Mouse (Mus musculus): ENCODE measurements around the gene Rassf10. TPM values are rescaled to one million over a fixed set of nuclear protein-coding genes. Genes with fewer than 3 reads are reported as not detected.

Rassf10 gene
- polyA plus RNA-seq, 1 experiment = 0.41 TPM

DNA sequence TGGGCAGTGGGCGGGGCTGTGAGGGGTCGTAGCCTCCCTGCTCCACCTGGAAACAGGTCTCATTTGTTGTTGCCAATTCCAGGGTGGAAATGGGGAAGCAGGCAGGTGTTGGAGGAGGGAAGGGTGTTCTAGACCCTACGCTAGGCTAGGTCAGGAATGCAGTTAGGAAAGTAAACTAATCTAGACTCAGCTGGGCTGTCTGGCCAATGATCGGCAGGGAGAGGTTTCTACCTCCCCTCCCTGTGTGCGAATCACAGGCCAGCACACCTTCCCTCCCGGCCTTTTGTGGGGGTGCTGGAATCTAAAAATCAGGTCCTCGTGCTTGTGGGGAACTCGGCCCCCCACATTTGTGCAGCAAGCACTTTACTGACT is 31.8 kb downstream of the Rassf10 start:
- Histone ChIP-seq H3K36me3 (ENCODE audit: control insufficient read depth, insufficient read depth, low read length) (no peaks in the 10 kb centered on the region), H3K4me3 (ENCODE audit: extremely low read depth, insufficient read depth, insufficient read length) (no peak overlapping the region), H3K4me1 (ENCODE audit: control insufficient read depth, insufficient read depth, insufficient read length) (no peaks in the 10 kb centered on the region), H3K27me3 (ENCODE audit: control insufficient read depth, insufficient read depth, low read length) (no peaks in the 10 kb centered on the region), H3K27ac (ENCODE audit: insufficient read depth, low read length) (no peak overlapping the region)
- TF ChIP-seq POLR2A (IDR thresholded peaks at IDR 0.05; ENCODE audit: low read depth, low read length) (no peak), CTCF (IDR thresholded peaks at IDR 0.05; ENCODE audit: extremely low read depth, insufficient read depth, insufficient read length, insufficient replicate concordance) (no peak)
- no peak for DNase-seq (ENCODE audit: low read depth in 1 of 2, low spot score in 2 of 2)
- WGBS = 80% methylated on average over 8 of the region's 8 CpGs

DNA sequence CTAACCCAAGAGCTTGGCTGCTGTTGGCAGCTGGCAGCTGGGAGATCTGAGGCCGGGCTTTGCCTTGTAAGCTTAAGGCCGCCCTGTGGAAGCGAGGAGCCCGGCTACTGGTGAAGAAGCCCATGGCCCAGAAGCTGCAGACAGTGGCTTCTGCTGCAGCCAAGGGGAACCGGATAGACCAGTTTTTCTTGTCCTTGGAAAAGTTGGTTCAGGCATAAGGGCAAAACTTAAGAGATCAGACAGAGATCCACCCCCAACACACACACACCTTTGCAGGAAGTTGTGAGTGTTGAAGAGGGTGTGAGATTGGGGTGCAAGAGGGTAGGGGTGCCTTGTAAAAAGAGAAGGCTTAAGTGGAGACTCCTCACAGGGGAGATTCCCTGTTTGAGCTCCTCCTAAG is 39.2 kb downstream of the Rassf10 start:
- no peak for TF ChIP-seq POLR2A (IDR thresholded peaks at IDR 0.05; ENCODE audit: low read depth, low read length)
- no peak for TF ChIP-seq CTCF (IDR thresholded peaks at IDR 0.05; ENCODE audit: extremely low read depth, insufficient read depth, insufficient read length, insufficient replicate concordance)
- no peak overlapping the region for H3K27ac ChIP-seq (ENCODE audit: insufficient read depth, low read length)
- H3K27me3 ChIP-seq (ENCODE audit: control insufficient read depth, insufficient read depth, low read length) = no peaks in the 10 kb centered on the region
- 91% methylated on average over 5 of the region's 5 CpGs for WGBS
- no peak overlapping the region for H3K4me3 ChIP-seq (ENCODE audit: extremely low read depth, insufficient read depth, insufficient read length)
- H3K36me3 ChIP-seq (ENCODE audit: control insufficient read depth, insufficient read depth, low read length) = no peaks in the 10 kb centered on the region
- no peaks in the 10 kb centered on the region for H3K4me1 ChIP-seq (ENCODE audit: control insufficient read depth, insufficient read depth, insufficient read length)
- DNase-seq (ENCODE audit: low read depth in 1 of 2, low spot score in 2 of 2) = no peak

DNA sequence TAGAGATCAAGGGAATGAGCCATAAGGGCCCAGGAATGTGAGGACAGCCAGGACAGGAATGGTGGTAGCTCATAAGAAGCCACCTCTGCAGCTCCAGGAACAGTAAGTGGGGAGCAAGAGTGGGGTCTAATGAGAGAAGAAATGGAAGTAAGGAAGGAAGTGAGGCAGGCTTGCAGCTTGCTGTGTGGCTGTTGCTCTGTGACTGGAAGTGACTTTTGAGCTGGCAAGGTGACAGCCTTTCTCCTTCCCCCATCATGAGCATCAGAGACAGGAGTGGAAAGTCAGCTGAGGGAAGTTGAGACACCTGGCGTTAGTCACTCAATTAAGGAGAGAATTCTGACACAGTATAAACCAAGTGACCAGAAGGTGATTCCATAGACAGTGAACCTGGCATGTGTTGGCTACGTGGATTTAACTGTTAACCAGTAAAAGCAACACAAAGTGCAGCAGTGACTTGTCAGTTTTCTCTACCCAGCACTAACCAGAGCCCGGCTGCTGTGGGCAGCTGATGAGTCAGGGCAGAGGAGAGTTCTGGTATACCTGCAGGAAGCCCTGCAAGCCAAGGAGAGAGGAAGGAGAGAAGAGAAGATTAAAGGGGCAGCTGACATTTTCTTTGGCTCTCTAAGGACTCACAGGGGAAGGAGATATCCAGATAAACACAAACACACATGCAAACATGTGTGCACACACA is 49.9 kb downstream of the Rassf10 start:
- no peaks in the 10 kb centered on the region for H3K4me1 ChIP-seq (ENCODE audit: control insufficient read depth, insufficient read depth, insufficient read length)
- H3K36me3 ChIP-seq (ENCODE audit: control insufficient read depth, insufficient read depth, low read length) = no peaks in the 10 kb centered on the region
- DNase-seq (ENCODE audit: low read depth in 1 of 2, low spot score in 2 of 2) = no peak
- WGBS = 19% methylated on average over 3 of the region's 3 CpGs
- no peak overlapping the region for H3K27ac ChIP-seq (ENCODE audit: insufficient read depth, low read length)
- H3K4me3 ChIP-seq (ENCODE audit: extremely low read depth, insufficient read depth, insufficient read length) = no peak overlapping the region
- H3K27me3 ChIP-seq (ENCODE audit: control insufficient read depth, insufficient read depth, low read length) = no peaks in the 10 kb centered on the region
- TF ChIP-seq CTCF (IDR thresholded peaks at IDR 0.05; ENCODE audit: extremely low read depth, insufficient read depth, insufficient read length, insufficient replicate concordance) (no peak), POLR2A (IDR thresholded peaks at IDR 0.05; ENCODE audit: low read depth, low read length) (no peak)

GRCm38 (mm10) chr7:113005726-113006125 is 52.0 kb downstream of the Rassf10 start:
- no peak for DNase-seq (ENCODE audit: low read depth in 1 of 2, low spot score in 2 of 2)
- no peaks in the 10 kb centered on the region for H3K27me3 ChIP-seq (ENCODE audit: control insufficient read depth, insufficient read depth, low read length)
- H3K4me3 ChIP-seq (ENCODE audit: extremely low read depth, insufficient read depth, insufficient read length) = no peak overlapping the region
- no peak for TF ChIP-seq POLR2A (IDR thresholded peaks at IDR 0.05; ENCODE audit: low read depth, low read length)
- no peak for TF ChIP-seq CTCF (IDR thresholded peaks at IDR 0.05; ENCODE audit: extremely low read depth, insufficient read depth, insufficient read length, insufficient replicate concordance)
- no peaks in the 10 kb centered on the region for H3K36me3 ChIP-seq (ENCODE audit: control insufficient read depth, insufficient read depth, low read length)
- no peaks in the 10 kb centered on the region for H3K4me1 ChIP-seq (ENCODE audit: control insufficient read depth, insufficient read depth, insufficient read length)
- H3K27ac ChIP-seq (ENCODE audit: insufficient read depth, low read length) = no peak overlapping the region
- 98% methylated on average over 6 of the region's 6 CpGs for WGBS
